Mouse (Mus musculus) bone marrow macrophage, adult 2 months (primary cell): ENCODE measurements around the gene Igtp.

Source experiments
- CTCF ChIP-seq: IDR thresholded peaks from 2 replicates; pipeline ENCODE4 v1.5.1; 2012; ENCODE audit warnings: low read depth, mild to moderate bottlenecking, low read length, moderate library complexity
- POLR2A ChIP-seq: IDR thresholded peaks from 2 replicates; pipeline ENCODE4 v1.6.1; 2012; ENCODE audit warnings: mild to moderate bottlenecking, low read depth, low read length, borderline replicate concordance

DNA sequence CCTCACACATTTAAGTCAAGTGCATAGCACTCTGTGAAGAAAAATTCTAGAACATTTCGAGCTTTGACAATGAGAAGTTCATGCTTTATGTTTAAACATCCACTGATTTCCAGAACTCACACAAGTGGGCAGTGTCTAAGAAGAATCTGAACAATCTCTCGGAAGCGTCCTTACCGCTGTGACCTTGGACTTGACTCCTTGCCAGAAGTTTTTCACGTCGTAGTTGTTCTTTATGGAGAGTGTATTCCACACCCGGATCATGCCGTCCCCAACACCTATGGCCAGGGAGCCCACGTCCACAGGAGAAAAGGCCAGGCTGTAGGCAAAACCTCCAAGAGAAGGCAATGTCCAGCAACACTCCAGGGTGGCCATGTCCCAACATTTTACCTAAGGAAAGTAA is 43.9 kb upstream of the Igtp start:
- no peak for TF ChIP-seq CTCF
- no peak for TF ChIP-seq POLR2A
